Mouse (Mus musculus) myocyte (in vitro differentiated cells): Measurements from ENCODE around the gene Grik1. TPM values are rescaled to one million over a fixed set of nuclear protein-coding genes. Genes with fewer than 3 reads are reported as not detected.

ENCODE experiments used
- H3K27me3 ChIP-seq: one replicate; pipeline ENCODE4 v1.6.1; 2011; ENCODE audit not compliant: control insufficient read depth, insufficient read depth, insufficient read length
- H3K36me3 ChIP-seq: one replicate; pipeline ENCODE4 v1.6.1; 2011; ENCODE audit not compliant: control insufficient read depth, insufficient read depth
- H3K4me2 ChIP-seq: one replicate; pipeline ENCODE4 v1.6.1; 2011; ENCODE audit warnings: low read depth, control low read depth
- H3K4me3 ChIP-seq: one replicate; pipeline ENCODE4 v1.5.1; 2011; ENCODE audit warnings: mild to moderate bottlenecking, control low read depth, moderate library complexity
- H3K79me2 ChIP-seq: one replicate; pipeline ENCODE4 v1.6.1; 2011; ENCODE audit not compliant: control insufficient read depth, insufficient read depth
- H3ac ChIP-seq: one replicate; pipeline ENCODE4 v1.6.1; 2011; ENCODE audit not compliant: control insufficient read depth, insufficient read length
- CEBPB ChIP-seq: IDR thresholded peaks from 2 replicates; pipeline ENCODE4 v1.6.1; 2011; ENCODE audit warnings: mild to moderate bottlenecking, moderate library complexity; ENCODE audit not compliant: poor library complexity, insufficient read depth, severe bottlenecking
- E2F4 ChIP-seq: IDR thresholded peaks from one replicate; pipeline ENCODE4 v1.6.1; 2011; ENCODE audit warnings: mild to moderate bottlenecking, control low read depth, moderate library complexity; ENCODE audit not compliant: insufficient read depth
- MAX ChIP-seq: IDR thresholded peaks from one replicate; pipeline ENCODE4 v1.6.1; 2011; ENCODE audit warnings: low read depth, mild to moderate bottlenecking, control low read depth
- MYOD1 ChIP-seq, 3 experiments: IDR thresholded peaks; one replicate each; pipeline ENCODE4 v1.6.1; 2011; ENCODE audit warnings: control low read depth in 2 of 3, low read depth in 2 of 3, mild to moderate bottlenecking in 2 of 3, moderate library complexity in 1 of 3; ENCODE audit not compliant: insufficient read length in 2 of 3, control insufficient read depth in 1 of 3
- MYOG ChIP-seq, 3 experiments: IDR thresholded peaks; one replicate each; pipeline ENCODE4 v1.6.1; 2011; ENCODE audit warnings: control low read depth in 2 of 3, low read depth in 2 of 3, mild to moderate bottlenecking in 2 of 3; ENCODE audit not compliant: insufficient read length in 2 of 3, control insufficient read depth in 1 of 3, insufficient read depth in 1 of 3
- POLR2A ChIP-seq: IDR thresholded peaks from one replicate; pipeline ENCODE4 v1.6.1; 2011; ENCODE audit warnings: low read depth, mild to moderate bottlenecking, control low read depth, moderate library complexity; ENCODE audit not compliant: insufficient read length
- POLR2AphosphoS2 ChIP-seq: IDR thresholded peaks from one replicate; pipeline ENCODE4 v1.6.1; 2011; ENCODE audit warnings: low read depth, control low read depth; ENCODE audit not compliant: insufficient read length
- REST ChIP-seq: IDR thresholded peaks from one replicate; pipeline ENCODE4 v1.6.1; 2011; ENCODE audit warnings: mild to moderate bottlenecking, control low read depth, moderate library complexity; ENCODE audit not compliant: insufficient read depth, insufficient read length
- SRF ChIP-seq: IDR thresholded peaks from one replicate; pipeline ENCODE4 v1.6.1; 2011; ENCODE audit warnings: low read depth; ENCODE audit not compliant: control insufficient read depth, insufficient read length
- TCF12 ChIP-seq: IDR thresholded peaks from one replicate; pipeline ENCODE4 v1.6.1; 2011; ENCODE audit warnings: mild to moderate bottlenecking, control low read depth; ENCODE audit not compliant: poor library complexity, insufficient read depth, severe bottlenecking
- TCF3 ChIP-seq: IDR thresholded peaks from one replicate; pipeline ENCODE4 v1.6.1; 2011; ENCODE audit warnings: low read depth, control low read depth; ENCODE audit not compliant: insufficient read length
- USF1 ChIP-seq: IDR thresholded peaks from one replicate; pipeline ENCODE4 v1.6.1; 2011; ENCODE audit warnings: low read depth, mild to moderate bottlenecking, control low read depth, moderate library complexity
- polyA plus RNA-seq: library from polyadenylated mRNA; unstranded; fragments of >200 nt; fragmentation: generic; extraction: Trizol; gene quantifications from one replicate; pipeline ENCODE4 v1.2.1, GENCODE M21; 2012; ENCODE audit warnings: missing spikeins

Grik1 gene
- polyA plus RNA-seq, 1 experiment = not detected

- Histone ChIP-seq H3ac (no peak overlapping the region), H3K79me2 (no peaks in the 10 kb centered on the region), H3K4me3 (no peak overlapping the region), H3K36me3 (no peaks in the 10 kb centered on the region), H3K27me3 (no peaks in the 10 kb centered on the region), H3K4me2 (no peak overlapping the region)
- TF ChIP-seq MYOG (IDR thresholded peaks at IDR 0.05; ENCODE audit: control insufficient read depth in 1 of 3, insufficient read depth in 1 of 3, insufficient read length in 2 of 3, low read depth in 2 of 3) (no peak), POLR2A (no peak), SRF (no peak), E2F4 (no peak), TCF12 (no peak), MAX (no peak), USF1 (no peak), POLR2AphosphoS2 (no peak), TCF3 (no peak), MYOD1 (IDR thresholded peaks at IDR 0.05; ENCODE audit: control insufficient read depth in 1 of 3, insufficient read length in 2 of 3, low read depth in 2 of 3) (no peak)
Observed at GRCm38 (mm10) chr16:87917897-87918296, 372.2 kb downstream of the Grik1 start.

- Histone ChIP-seq H3K27me3 (no peaks in the 10 kb centered on the region), H3K4me2 (no peak overlapping the region), H3ac (no peak overlapping the region), H3K79me2 (no peaks in the 10 kb centered on the region), H3K4me3 (no peak overlapping the region), H3K36me3 (no peaks in the 10 kb centered on the region)
- TF ChIP-seq POLR2AphosphoS2 (no peak), MYOD1 (IDR thresholded peaks at IDR 0.05; ENCODE audit: control insufficient read depth in 1 of 3, insufficient read length in 2 of 3, low read depth in 2 of 3) (peak in 2 of 3 experiments; percentile 18 to 31)
Observed at GRCm38 (mm10) chr16:87917157-87917546, 372.9 kb downstream of the Grik1 start.

GRCm38 (mm10) chr16:87916209-87917156, 373.6 kb downstream of the Grik1 start:
- no peaks in the 10 kb centered on the region for H3K27me3 ChIP-seq

GRCm38 (mm10) chr16:87915156-87915555, 374.9 kb downstream of the Grik1 start:
- Histone ChIP-seq H3K36me3 (no peaks in the 10 kb centered on the region), H3K27me3 (no peaks in the 10 kb centered on the region), H3K4me3 (no peak overlapping the region), H3ac (no peak overlapping the region), H3K4me2 (no peak overlapping the region), H3K79me2 (no peaks in the 10 kb centered on the region)
- TF ChIP-seq REST (no peak), E2F4 (no peak), POLR2AphosphoS2 (no peak), TCF12 (no peak)

More at GRCm38 (mm10) chr16:87916209-87917156, 373.6 kb downstream of the Grik1 start:
- no peak for TF ChIP-seq E2F4
- TF ChIP-seq CEBPB = no peak
- no peak for TF ChIP-seq USF1
- no peak for TF ChIP-seq POLR2AphosphoS2
- TF ChIP-seq TCF12 = no peak
- no peak for TF ChIP-seq POLR2A
- no peak for TF ChIP-seq TCF3
- TF ChIP-seq REST = no peak
- no peak for TF ChIP-seq SRF
- no peak for TF ChIP-seq MYOG (IDR thresholded peaks at IDR 0.05; ENCODE audit: control insufficient read depth in 1 of 3, insufficient read depth in 1 of 3, insufficient read length in 2 of 3, low read depth in 2 of 3)
- TF ChIP-seq MAX = no peak
- no peak for TF ChIP-seq MYOD1 (IDR thresholded peaks at IDR 0.05; ENCODE audit: control insufficient read depth in 1 of 3, insufficient read length in 2 of 3, low read depth in 2 of 3)
- Histone ChIP-seq H3ac (no peak overlapping the region), H3K4me2 (no peak overlapping the region), H3K79me2 (no peaks in the 10 kb centered on the region), H3K36me3 (no peaks in the 10 kb centered on the region), H3K4me3 (no peak overlapping the region)

GRCm38 (mm10) chr16:87913781-87914180, 376.3 kb downstream of the Grik1 start:
- Histone ChIP-seq H3K79me2 (no peaks in the 10 kb centered on the region), H3ac (no peak overlapping the region), H3K36me3 (no peaks in the 10 kb centered on the region), H3K27me3 (no peaks in the 10 kb centered on the region), H3K4me2 (no peak overlapping the region), H3K4me3 (no peak overlapping the region)
- no peak for TF ChIP-seq E2F4
- TF ChIP-seq TCF12 = no peak
- TF ChIP-seq CEBPB = no peak
- TF ChIP-seq REST = no peak
- TF ChIP-seq SRF = no peak
- TF ChIP-seq USF1 = no peak
- no peak for TF ChIP-seq MYOD1 (IDR thresholded peaks at IDR 0.05; ENCODE audit: control insufficient read depth in 1 of 3, insufficient read length in 2 of 3, low read depth in 2 of 3)
- no peak for TF ChIP-seq POLR2AphosphoS2
- no peak for TF ChIP-seq POLR2A
- no peak for TF ChIP-seq TCF3
